In the genomic region with DNA sequence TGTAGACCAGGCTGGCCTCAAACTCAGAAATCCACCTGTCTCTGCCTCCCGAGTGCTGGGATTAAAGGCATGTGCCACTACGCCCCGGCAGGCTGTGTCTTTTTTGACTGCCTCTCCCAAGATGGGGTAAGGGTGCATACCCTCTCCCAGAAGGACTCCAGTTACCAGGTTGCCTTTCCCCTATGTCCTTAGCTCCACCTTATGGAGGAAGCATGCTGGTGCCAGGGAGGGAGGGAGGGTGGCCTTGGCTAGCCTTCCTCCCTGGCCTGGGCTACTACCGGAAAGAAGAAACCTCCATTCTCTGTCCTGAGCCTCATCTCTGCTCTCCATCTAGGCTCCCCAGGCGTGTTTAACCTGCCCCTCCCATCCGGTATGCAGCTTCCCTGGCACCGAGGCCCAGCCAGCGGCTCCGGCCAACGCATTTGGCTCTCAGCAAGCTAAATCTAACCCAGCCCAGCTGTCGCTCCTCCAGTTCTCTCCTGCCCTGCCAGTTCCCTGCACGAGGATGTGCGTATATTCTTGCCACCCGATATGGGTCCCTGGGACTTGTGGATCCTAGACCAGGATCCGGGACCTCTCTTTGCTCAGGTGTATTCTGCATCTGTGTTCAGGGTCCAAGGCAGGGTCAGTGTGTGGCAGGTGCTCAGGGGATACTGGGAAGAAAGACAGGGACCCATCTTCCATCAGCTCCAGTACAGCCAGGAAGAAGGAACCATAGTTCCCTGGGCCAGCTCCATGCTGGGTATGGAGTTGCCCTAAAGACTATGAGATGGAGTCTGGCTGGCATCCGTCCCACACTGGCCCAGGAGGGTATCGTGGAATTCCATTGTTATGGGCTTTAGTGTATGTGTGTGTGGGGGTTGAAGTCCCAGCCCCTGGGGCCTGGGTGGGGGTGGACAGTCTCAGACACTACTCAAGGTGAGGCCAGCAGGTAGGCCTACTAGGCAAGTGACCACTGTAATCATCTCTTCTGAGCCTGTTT, we compare ENCODE assay signal across 11 mouse cellular contexts. TPM values are rescaled to one million over a fixed set of nuclear protein-coding genes. Genes with fewer than 3 reads are reported as not detected.
A peak's percentile ranks its signal among the peaks of the same experiment; 100 is the strongest.
DNase-seq lines count a peak whose midpoint lies in the region; ATAC-seq lines count a peak whose summit lies in the region.
"Had no signal": no experiment of that assay in that cellular context is flagged by ENCODE, and none has a peak within 500 bp of the region (broad histone marks: within the 10 kb centered on the region; RNA-seq: fewer than 3 reads in every experiment).

No protein-coding gene starts in this region.

- H3K9me3 ChIP-seq in hindbrain, embryonic 13.5 days: no peaks in the 10 kb centered on the region
- H3K9me3 ChIP-seq: embryonic facial prominence, embryonic 15.5 days; liver, embryonic 13.5 days; stomach, embryonic 15.5 days had no signal

- 53% methylated on average over 17 of the region's 17 CpGs for WGBS in hindbrain, embryonic 13.5 days

- no peak overlapping the region for H3K4me2 ChIP-seq in hindbrain, embryonic 13.5 days
- H3K4me2 ChIP-seq: embryonic facial prominence, embryonic 15.5 days; liver, embryonic 13.5 days; stomach, embryonic 15.5 days had no signal

- H3K4me1 ChIP-seq in hindbrain, embryonic 13.5 days (replicated peaks): peaks cover 52% of the 10 kb centered on the region

- H3K27me3 ChIP-seq in hindbrain, embryonic 13.5 days: no peaks in the 10 kb centered on the region
- H3K27me3 ChIP-seq: stomach, embryonic 15.5 days had no signal

- H3K4me3 ChIP-seq in hindbrain, embryonic 13.5 days: no peak overlapping the region
- H3K4me3 ChIP-seq: embryonic facial prominence, embryonic 15.5 days; liver, embryonic 13.5 days; stomach, embryonic 15.5 days had no signal

- peak overlapping the region; percentile 64 for H3K27ac ChIP-seq in hindbrain, embryonic 13.5 days
- H3K27ac ChIP-seq: embryonic facial prominence, embryonic 15.5 days; liver, embryonic 13.5 days; stomach, embryonic 15.5 days had no signal

- no peaks in the 10 kb centered on the region for H3K36me3 ChIP-seq in hindbrain, embryonic 13.5 days
- H3K36me3 ChIP-seq: embryonic facial prominence, embryonic 15.5 days; liver, embryonic 13.5 days; stomach, embryonic 15.5 days had no signal

- DNase-seq in cerebellum, adult 11 months: peak; percentile 70
- peak; percentile 72 for DNase-seq in adrenal gland, postnatal 14 days
- DNase-seq in frontal cortex, adult 2 months (ENCODE audit: extremely low spot score in 1 of 2, low spot score in 1 of 2): peak; percentile 62 to 84
- DNase-seq in lung, postnatal 25 days (ENCODE audit: low spot score): peak; percentile 86
- no peak for DNase-seq in yolk sac, embryonic 10.5 days (ENCODE audit: low spot score)
- DNase-seq in thymus, postnatal 14 days: no peak
- DNase-seq: liver, embryonic 13.5 days had no signal

- peak overlapping the region; percentile 19; the same call in 1 of the 2 replicates for H3K9ac ChIP-seq in hindbrain, embryonic 13.5 days
- H3K9ac ChIP-seq: embryonic facial prominence, embryonic 15.5 days; liver, embryonic 13.5 days; stomach, embryonic 15.5 days had no signal

- no peak; the same call in 1 of the 2 replicates for ATAC-seq in cerebellum, adult (ENCODE audit: insufficient number of reproducible peaks, low FRiP score, low TSS enrichment)
- ATAC-seq in hindbrain, embryonic 13.5 days (ENCODE audit: low FRiP score): no peak

RNA-seq across cellular contexts. Expression of a gene that starts 4.9 kb away (rescaled TPM):
- 36.1 and 36.2 TPM in 2 replicates for total RNA-seq in adrenal gland, postnatal 14 days (2021)
- 48.7 and 51.3 TPM in 2 replicates for polyA plus RNA-seq in frontal cortex, adult 2 months (2012; rRNA removed)
- polyA plus RNA-seq in hindbrain, embryonic 13.5 days (2015; fragmentation: Nextera tagmentation; extraction: Ambion mirVana): 58.2 and 60.8 TPM in 2 replicates

RNA-seq across cellular contexts. Expression of a gene that starts 9.9 kb away (rescaled TPM):
- 0.41 TPM in 1 of 2 replicates, not detected in the other for total RNA-seq in adrenal gland, postnatal 14 days (2021)
- 95.6 and 98.2 TPM in 2 replicates for polyA plus RNA-seq in frontal cortex, adult 2 months (2012; rRNA removed)
- 3.1 TPM in 2 replicates for polyA plus RNA-seq in hindbrain, embryonic 13.5 days (2015; fragmentation: Nextera tagmentation; extraction: Ambion mirVana)
- polyA plus RNA-seq: liver, embryonic 13.5 days had no signal

RNA-seq across cellular contexts. Expression of a gene that starts 43.8 kb away (rescaled TPM):
- total RNA-seq in adrenal gland, postnatal 14 days (2021): 14.6 and 17.9 TPM in 2 replicates
- polyA plus RNA-seq in frontal cortex, adult 2 months (2012; rRNA removed): 28.8 and 31.5 TPM in 2 replicates
- 31.9 and 35.0 TPM in 2 replicates for polyA plus RNA-seq in hindbrain, embryonic 13.5 days (2015; fragmentation: Nextera tagmentation; extraction: Ambion mirVana)

RNA-seq across cellular contexts. Expression of a gene that starts 57.1 kb away (rescaled TPM):
- total RNA-seq in adrenal gland, postnatal 14 days (2021): 126 and 130 TPM in 2 replicates
- polyA plus RNA-seq in frontal cortex, adult 2 months (2012; rRNA removed): 94.8 and 102 TPM in 2 replicates
- polyA plus RNA-seq in hindbrain, embryonic 13.5 days (2015; fragmentation: Nextera tagmentation; extraction: Ambion mirVana): 208 and 213 TPM in 2 replicates

Comparison
In these comparisons a context has a peak if more than half of its experiments do, and no peak if none do; other contexts are left out.
1. DNase-seq: peak in cerebellum, adult 11 months (single experiment), adrenal gland, postnatal 14 days (single experiment), frontal cortex, adult 2 months (2 of 2) and lung, postnatal 25 days (single experiment); none in yolk sac, embryonic 10.5 days (single experiment) and thymus, postnatal 14 days (single experiment).
2. RNA of a gene that starts 9.9 kb away (polyA plus RNA-seq): 95.6 to 98.2 TPM in frontal cortex, adult 2 months; 3.1 TPM in hindbrain, embryonic 13.5 days; every median in the first group is over 10 times any median in the second.